Mouse (Mus musculus): Measurements from ENCODE around the gene 2210407C18Rik. TPM values are rescaled to one million over a fixed set of nuclear protein-coding genes. Genes with fewer than 3 reads are reported as not detected.

Gene 2210407C18Rik
- polyA plus RNA-seq, 1 experiment = not detected

- no peak for DNase-seq (ENCODE audit: low read depth in 1 of 2, low spot score in 2 of 2)
- Histone ChIP-seq H3K27me3 (ENCODE audit: control insufficient read depth, insufficient read depth, low read length) (no peaks in the 10 kb centered on the region), H3K4me3 (ENCODE audit: extremely low read depth, insufficient read depth, insufficient read length) (no peak overlapping the region), H3K27ac (ENCODE audit: insufficient read depth, low read length) (no peak overlapping the region), H3K4me1 (ENCODE audit: control insufficient read depth, insufficient read depth, insufficient read length) (no peaks in the 10 kb centered on the region), H3K36me3 (ENCODE audit: control insufficient read depth, insufficient read depth, low read length) (no peaks in the 10 kb centered on the region)
- 81% methylated on average over 8 of the region's 8 CpGs for WGBS
- no peak for TF ChIP-seq CTCF (IDR thresholded peaks at IDR 0.05; ENCODE audit: extremely low read depth, insufficient read depth, insufficient read length, insufficient replicate concordance)
- TF ChIP-seq POLR2A (IDR thresholded peaks at IDR 0.05; ENCODE audit: low read depth, low read length) = no peak
Observed at GRCm38 (mm10) chr11:58578636-58579035, 37.2 kb downstream of the 2210407C18Rik start.

- 80% methylated on average over 1 of the region's 1 CpGs for WGBS
- no peak within 1 kb of the TSS for H3K27ac ChIP-seq (ENCODE audit: insufficient read depth, low read length)
- TF ChIP-seq POLR2A (IDR thresholded peaks at IDR 0.05; ENCODE audit: low read depth, low read length) (no peak), CTCF (IDR thresholded peaks at IDR 0.05; ENCODE audit: extremely low read depth, insufficient read depth, insufficient read length, insufficient replicate concordance) (no peak)
- no peaks in the 10 kb centered on the region for H3K27me3 ChIP-seq (ENCODE audit: control insufficient read depth, insufficient read depth, low read length)
- no peaks in the 10 kb centered on the region for H3K4me1 ChIP-seq (ENCODE audit: control insufficient read depth, insufficient read depth, insufficient read length)
- H3K36me3 ChIP-seq (ENCODE audit: control insufficient read depth, insufficient read depth, low read length) = no peaks in the 10 kb centered on the region
- H3K4me3 ChIP-seq (ENCODE audit: extremely low read depth, insufficient read depth, insufficient read length) = no peak within 1 kb of the TSS
- DNase-seq (ENCODE audit: low read depth in 1 of 2, low spot score in 2 of 2) = no peak
Observed at GRCm38 (mm10) chr11:58577430-58577829, 38.4 kb downstream of the 2210407C18Rik start, which contains the start of gene Olfr325. Olfr325 (plus strand) TSS chr11:58577730.

GRCm38 (mm10) chr11:58570405-58570804, 45.5 kb downstream of the 2210407C18Rik start, which contains the start of gene Olfr224:
Olfr224 (minus strand) TSS chr11:58570553.
- Histone ChIP-seq H3K4me3 (ENCODE audit: extremely low read depth, insufficient read depth, insufficient read length) (no peak within 1 kb of the TSS), H3K36me3 (ENCODE audit: control insufficient read depth, insufficient read depth, low read length) (no peaks in the 10 kb centered on the region), H3K27me3 (ENCODE audit: control insufficient read depth, insufficient read depth, low read length) (no peaks in the 10 kb centered on the region), H3K27ac (ENCODE audit: insufficient read depth, low read length) (no peak within 1 kb of the TSS), H3K4me1 (ENCODE audit: control insufficient read depth, insufficient read depth, insufficient read length) (no peaks in the 10 kb centered on the region)
- WGBS = 84% methylated on average over 5 of the region's 5 CpGs
- no peak for DNase-seq (ENCODE audit: low read depth in 1 of 2, low spot score in 2 of 2)
- TF ChIP-seq POLR2A (IDR thresholded peaks at IDR 0.05; ENCODE audit: low read depth, low read length) (no peak), CTCF (IDR thresholded peaks at IDR 0.05; ENCODE audit: extremely low read depth, insufficient read depth, insufficient read length, insufficient replicate concordance) (no peak)

Other genes with a start within 250 kb of the 2210407C18Rik start
- 0.35 and 0.41 TPM in 2 replicates for gene Lypd8, start 237.0 kb downstream of the 2210407C18Rik start, polyA plus RNA-seq (2012; rRNA removed)
- 0.08 TPM in 1 of 2 replicates, not detected in the other for gene 1810065E05Rik, start 195.0 kb downstream of the 2210407C18Rik start, polyA plus RNA-seq (2012; rRNA removed)
- 0.08 and 0.11 TPM in 2 replicates for gene Gm12253, start 183.5 kb downstream of the 2210407C18Rik start, polyA plus RNA-seq (2012; rRNA removed)
- gene Lypd9, start 163.2 kb downstream of the 2210407C18Rik start, polyA plus RNA-seq (2012; rRNA removed) = not detected in 2 replicates
- gene Olfr30, start 153.8 kb downstream of the 2210407C18Rik start, polyA plus RNA-seq (2012; rRNA removed) = not detected in 2 replicates
- gene Olfr332, start 123.5 kb downstream of the 2210407C18Rik start, polyA plus RNA-seq (2012; rRNA removed) = not detected in 2 replicates
- gene Olfr331, start 113.5 kb downstream of the 2210407C18Rik start, polyA plus RNA-seq (2012; rRNA removed) = not detected in 2 replicates
- gene Olfr330, start 81.2 kb downstream of the 2210407C18Rik start, polyA plus RNA-seq (2012; rRNA removed) = not detected in 2 replicates
- gene Olfr329-ps, start 69.7 kb downstream of the 2210407C18Rik start, polyA plus RNA-seq (2012; rRNA removed) = 0.12 TPM in 1 of 2 replicates, not detected in the other
- gene Olfr328, start 60.4 kb downstream of the 2210407C18Rik start, polyA plus RNA-seq (2012; rRNA removed) = 0.08 TPM in 1 of 2 replicates, not detected in the other
- gene Olfr224, start 45.5 kb downstream of the 2210407C18Rik start, polyA plus RNA-seq (2012; rRNA removed) = not detected in 2 replicates
- gene Olfr325, start 38.3 kb downstream of the 2210407C18Rik start, polyA plus RNA-seq (2012; rRNA removed) = not detected in 2 replicates
- gene Olfr324, start 21.0 kb downstream of the 2210407C18Rik start, polyA plus RNA-seq (2012; rRNA removed) = not detected in 2 replicates
- not detected in 2 replicates for gene Olfr323, start 14.4 kb upstream of the 2210407C18Rik start, polyA plus RNA-seq (2012; rRNA removed)
- gene Trim58, start 24.4 kb upstream of the 2210407C18Rik start, polyA plus RNA-seq (2012; rRNA removed) = 4.6 and 8.9 TPM in 2 replicates
- 0.21 TPM in 1 of 2 replicates, not detected in the other for gene Olfr322, start 42.7 kb upstream of the 2210407C18Rik start, polyA plus RNA-seq (2012; rRNA removed)
- not detected in 2 replicates for gene Olfr320, start 65.0 kb upstream of the 2210407C18Rik start, polyA plus RNA-seq (2012; rRNA removed)
- gene Olfr319, start 83.1 kb upstream of the 2210407C18Rik start, polyA plus RNA-seq (2012; rRNA removed) = not detected in 2 replicates
- not detected in 2 replicates for gene Olfr318, start 107.9 kb upstream of the 2210407C18Rik start, polyA plus RNA-seq (2012; rRNA removed)
- gene Olfr317, start 123.1 kb upstream of the 2210407C18Rik start, polyA plus RNA-seq (2012; rRNA removed) = not detected in 2 replicates
- gene Olfr316, start 136.7 kb upstream of the 2210407C18Rik start, polyA plus RNA-seq (2012; rRNA removed) = not detected in 2 replicates
- gene Olfr315, start 157.1 kb upstream of the 2210407C18Rik start, polyA plus RNA-seq (2012; rRNA removed) = not detected in 2 replicates
- gene Olfr314, start 166.9 kb upstream of the 2210407C18Rik start, polyA plus RNA-seq (2012; rRNA removed) = not detected in 2 replicates
- not detected in 2 replicates for gene Fam183b, start 185.9 kb upstream of the 2210407C18Rik start, polyA plus RNA-seq (2012; rRNA removed)
- gene Olfr313, start 198.9 kb upstream of the 2210407C18Rik start, polyA plus RNA-seq (2012; rRNA removed) = not detected in 2 replicates
- gene Olfr312, start 213.2 kb upstream of the 2210407C18Rik start, polyA plus RNA-seq (2012; rRNA removed) = not detected in 2 replicates
- gene Olfr311, start 223.2 kb upstream of the 2210407C18Rik start, polyA plus RNA-seq (2012; rRNA removed) = not detected in 2 replicates
- 2.6 and 2.9 TPM in 2 replicates for gene Gm12258, start 231.1 kb upstream of the 2210407C18Rik start, polyA plus RNA-seq (2012; rRNA removed)